Comparison of ENCODE assay signal across 8 mouse cellular contexts in genomic region chr9:49797821-49798571, GRCm38 (mm10). TPM values are rescaled to one million over a fixed set of nuclear protein-coding genes. Genes with fewer than 3 reads are reported as not detected.
DNase-seq lines count a peak whose midpoint lies in the region; ATAC-seq and TF ChIP-seq lines count a peak whose summit lies in the region.

No protein-coding gene starts in this region.

- TF ChIP-seq POLR2A in ES-Bruce4 (IDR thresholded peaks at IDR 0.05; ENCODE audit: insufficient read depth, low read length) = no peak
- peak; percentile 39; the same call in 1 of the 2 replicates for TF ChIP-seq POLR2A in olfactory bulb, adult 2 months (IDR thresholded peaks at IDR 0.05; ENCODE audit: insufficient read depth, low read depth, low read length)

- under 1% methylated on average over 58 of the region's 58 CpGs for WGBS in forebrain, embryonic 13.5 days
- under 1% methylated on average over 58 of the region's 58 CpGs for WGBS in heart, embryonic 16.5 days
- WGBS in liver, postnatal 0 days (ENCODE audit: insufficient replicate concordance) = under 1% methylated on average over 57 of the region's 58 CpGs
- under 1% methylated on average over 58 of the region's 58 CpGs for WGBS in olfactory bulb, adult 2 months

- no peaks in the 10 kb centered on the region for H3K9me3 ChIP-seq in ES-Bruce4 (replicated peaks; ENCODE audit: control insufficient read depth, insufficient read depth, low read length, poor library complexity, severe bottlenecking)
- no peaks in the 10 kb centered on the region for H3K9me3 ChIP-seq in forebrain, embryonic 13.5 days (replicated peaks)
- no peaks in the 10 kb centered on the region for H3K9me3 ChIP-seq in heart, embryonic 16.5 days (replicated peaks; ENCODE audit: control insufficient read depth, low read length)
- no peaks in the 10 kb centered on the region for H3K9me3 ChIP-seq in liver, postnatal 0 days (ENCODE audit: low read length)

- DNase-seq in layer of hippocampus, adult 18-20 months (ENCODE audit: low spot score in 2 of 2) = peak; percentile 66 to 78
- peak; percentile 58 for DNase-seq in liver, postnatal 0 days
- DNase-seq in thymus, postnatal 4 days = peak; percentile 82

- no peak for TF ChIP-seq CTCF in ES-Bruce4 (IDR thresholded peaks at IDR 0.05; ENCODE audit: low read depth, low read length)
- TF ChIP-seq CTCF in liver, postnatal 0 days (IDR thresholded peaks at IDR 0.05; ENCODE audit: low read depth) = no peak
- no peak for TF ChIP-seq CTCF in olfactory bulb, adult 2 months (IDR thresholded peaks at IDR 0.05; ENCODE audit: insufficient read depth, low read depth, low read length)

- H3K4me1 ChIP-seq in ES-Bruce4 (ENCODE audit: control insufficient read depth, insufficient read depth, low read length) = no peaks in the 10 kb centered on the region
- H3K4me1 ChIP-seq in brown adipose tissue, adult 24 weeks (ENCODE audit: control insufficient read depth, insufficient read depth, insufficient read length, low read length) = no peaks in the 10 kb centered on the region
- peaks cover 33% of the 10 kb centered on the region for H3K4me1 ChIP-seq in forebrain, embryonic 13.5 days
- peaks cover 30% of the 10 kb centered on the region for H3K4me1 ChIP-seq in heart, embryonic 16.5 days (ENCODE audit: control insufficient read depth, insufficient read depth, low read length)
- H3K4me1 ChIP-seq in liver, postnatal 0 days (ENCODE audit: insufficient read depth) = 0 out of 2 replicates have a peak, but pooled peaks cover 4% of the 10 kb centered on the region
- 0 out of 2 replicates have a peak, but pooled peaks cover 4% of the 10 kb centered on the region for H3K4me1 ChIP-seq in olfactory bulb, adult 2 months (ENCODE audit: control insufficient read depth, insufficient read depth, low read length)

- no peak for TF ChIP-seq EP300 in ES-Bruce4 (IDR thresholded peaks at IDR 0.05; ENCODE audit: insufficient read depth, low read depth, low read length)
- no peak for TF ChIP-seq EP300 in liver, postnatal 0 days (IDR thresholded peaks at IDR 0.05; ENCODE audit: low read depth)

- peak overlapping the region; percentile 87 for H3K4me3 ChIP-seq in ES-Bruce4 (ENCODE audit: low read depth, low read length)
- H3K4me3 ChIP-seq in brown adipose tissue, adult 24 weeks (ENCODE audit: insufficient read depth, low read depth, low read length) = peak overlapping the region; percentile 57
- peak overlapping the region; percentile 93 for H3K4me3 ChIP-seq in forebrain, embryonic 13.5 days
- H3K4me3 ChIP-seq in heart, embryonic 16.5 days (ENCODE audit: low read length) = peak overlapping the region; percentile 81
- H3K4me3 ChIP-seq in liver, postnatal 0 days (ENCODE audit: low read depth, low read length) = peak overlapping the region; percentile 53
- H3K4me3 ChIP-seq in olfactory bulb, adult 2 months (ENCODE audit: insufficient read depth, low read depth, low read length) = peak overlapping the region; percentile 68

- no peaks in the 10 kb centered on the region for H3K36me3 ChIP-seq in ES-Bruce4 (ENCODE audit: control insufficient read depth, insufficient read depth, low read length, poor library complexity, severe bottlenecking)
- H3K36me3 ChIP-seq in forebrain, embryonic 13.5 days (ENCODE audit: poor library complexity, severe bottlenecking) = no peaks in the 10 kb centered on the region
- H3K36me3 ChIP-seq in heart, embryonic 16.5 days (ENCODE audit: control insufficient read depth, insufficient read depth) = no peaks in the 10 kb centered on the region
- no peaks in the 10 kb centered on the region for H3K36me3 ChIP-seq in liver, postnatal 0 days (replicated peaks; ENCODE audit: insufficient read depth, low read length)

- H3K9ac ChIP-seq in ES-Bruce4 (ENCODE audit: low read depth, poor library complexity, severe bottlenecking) = peak overlapping the region; percentile 22; the same call in 1 of the 2 replicates
- peak overlapping the region; percentile 98 for H3K9ac ChIP-seq in forebrain, embryonic 13.5 days
- peak overlapping the region; percentile 84 for H3K9ac ChIP-seq in heart, embryonic 16.5 days (ENCODE audit: low read length)
- peak overlapping the region; percentile 21; the same call in 1 of the 2 replicates for H3K9ac ChIP-seq in liver, postnatal 0 days (replicated peaks)

- H3K4me2 ChIP-seq in forebrain, embryonic 13.5 days = peak overlapping the region; percentile 86
- peak overlapping the region; percentile 83 for H3K4me2 ChIP-seq in heart, embryonic 16.5 days (ENCODE audit: low read depth, low read length)
- peak overlapping the region; percentile 66 for H3K4me2 ChIP-seq in liver, postnatal 0 days (ENCODE audit: low read depth, low read length)

- H3K27me3 ChIP-seq in ES-Bruce4 (ENCODE audit: control insufficient read depth, insufficient read depth, low read length, poor library complexity, severe bottlenecking) = peaks cover 2% of the 10 kb centered on the region; the same call in 1 of the 2 replicates
- 0 out of 2 replicates have a peak, but pooled peaks cover 7% of the 10 kb centered on the region for H3K27me3 ChIP-seq in forebrain, embryonic 13.5 days
- no peaks in the 10 kb centered on the region for H3K27me3 ChIP-seq in heart, embryonic 16.5 days (ENCODE audit: control insufficient read depth, insufficient read depth, low read length)
- H3K27me3 ChIP-seq in liver, postnatal 0 days (ENCODE audit: insufficient read depth, low read length) = peaks cover 41% of the 10 kb centered on the region

- ATAC-seq in forebrain, embryonic 13.5 days = peak; percentile 62
- ATAC-seq in heart, embryonic 16.5 days (replicated peaks; ENCODE audit: extremely low read depth, insufficient read depth, low FRiP score) = peak; percentile 63
- peak; percentile 44; the same call in 1 of the 2 replicates for ATAC-seq in liver, postnatal 0 days

- no peak overlapping the region for H3K27ac ChIP-seq in ES-Bruce4 (ENCODE audit: insufficient read depth, low read length)
- no peak overlapping the region for H3K27ac ChIP-seq in brown adipose tissue, adult 24 weeks (replicated peaks; ENCODE audit: low read depth, low read length)
- H3K27ac ChIP-seq in forebrain, embryonic 13.5 days = peak overlapping the region; percentile 95
- peak overlapping the region; percentile 82 for H3K27ac ChIP-seq in heart, embryonic 16.5 days (ENCODE audit: low read length)
- H3K27ac ChIP-seq in liver, postnatal 0 days (ENCODE audit: low read depth) = no peak overlapping the region
- H3K27ac ChIP-seq in olfactory bulb, adult 2 months (ENCODE audit: insufficient read depth, low read depth, low read length) = peak overlapping the region; percentile 96

RNA-seq across cellular contexts. Expression of gene Ncam1, which starts 0.7 kb away (rescaled TPM):
- 6.4 and 7.2 TPM in 2 replicates for polyA plus RNA-seq in ES-Bruce4 (2011; ENCODE audit: insufficient read depth, insufficient read length, low read depth, missing spikeins)
- polyA plus RNA-seq in brown adipose tissue, adult 24 weeks (2012; ENCODE audit: insufficient read depth, insufficient read length, missing spikeins) = 0.29 and 0.32 TPM in 2 replicates
- polyA plus RNA-seq in forebrain, embryonic 13.5 days (2015; fragmentation: Nextera tagmentation; extraction: Ambion mirVana) = 217 and 226 TPM in 2 replicates
- polyA plus RNA-seq in heart, embryonic 16.5 days (2015; fragmentation: Nextera tagmentation; extraction: Ambion mirVana) = 148 and 153 TPM in 2 replicates
- 100 to 1,000 TPM; 287 to 299 TPM for total RNA-seq in layer of hippocampus, adult 18-20 months (2021)
- 2.0 and 2.1 TPM in 2 replicates for polyA plus RNA-seq in liver, postnatal 0 days (2015; fragmentation: Nextera tagmentation; extraction: Ambion mirVana)
- 204 TPM in 1 of 2 replicates, not detected in the other for polyA plus RNA-seq in olfactory bulb, adult 2 months (2012; ENCODE audit: insufficient read depth, insufficient read length, low replicate concordance, missing spikeins)

Comparison
In these comparisons a context has a peak if more than half of its experiments do, and no peak if none do; other contexts are left out.
1. H3K27ac ChIP-seq: peak in forebrain, embryonic 13.5 days (single experiment), heart, embryonic 16.5 days (single experiment) and olfactory bulb, adult 2 months (single experiment); none in ES-Bruce4 (single experiment), brown adipose tissue, adult 24 weeks (single experiment) and liver, postnatal 0 days (single experiment).
2. H3K9ac ChIP-seq: peak in every context shown above with its lines; median percentile 98 in forebrain, embryonic 13.5 days; 84 in heart, embryonic 16.5 days; 22 in ES-Bruce4; 21 in liver, postnatal 0 days.
3. Peak in every context shown above with its lines, with median percentiles within 50 percentile points of each other: H3K4me3 ChIP-seq, ATAC-seq, H3K4me2 ChIP-seq and DNase-seq.